Mouse (Mus musculus): ENCODE measurements around the gene Nr1i3. TPM values are rescaled to one million over a fixed set of nuclear protein-coding genes. Genes with fewer than 3 reads are reported as not detected.
A peak's percentile ranks its signal among the peaks of the same experiment; 100 is the strongest.

The Nr1i3 gene
- polyA plus RNA-seq, 1 experiment = 0.80 TPM

DNA sequence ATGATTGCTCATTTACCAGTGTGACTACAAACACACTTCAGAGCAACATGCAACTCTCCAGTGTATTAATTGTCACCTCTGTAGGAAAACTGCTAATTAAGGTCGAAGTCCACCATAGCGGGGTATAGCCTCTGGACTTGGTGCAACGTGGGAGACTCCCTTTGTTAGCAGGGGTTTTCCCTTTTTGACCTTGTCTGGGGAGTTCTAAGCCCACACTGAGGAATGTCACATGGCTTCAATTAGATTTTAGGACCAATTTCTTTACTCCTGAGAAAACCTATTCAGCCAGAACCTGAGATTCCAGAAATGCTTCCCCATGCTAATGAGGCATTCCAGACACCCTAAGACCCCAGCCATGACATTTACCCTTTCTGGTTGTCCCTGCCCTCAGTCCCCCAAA is 16.4 kb downstream of the Nr1i3 start:
- H3K4me1 ChIP-seq (ENCODE audit: control insufficient read depth, insufficient read depth, low read length) = peaks cover 2% of the 10 kb centered on the region; the same call in 1 of the 2 replicates
- 87% methylated on average over 3 of the region's 3 CpGs for WGBS
- TF ChIP-seq POLR2A (IDR thresholded peaks at IDR 0.05; ENCODE audit: borderline replicate concordance, control insufficient read depth, low read depth, low read length) (no peak), CTCF (IDR thresholded peaks at IDR 0.05; ENCODE audit: control insufficient read depth, insufficient read depth, low read length) (no peak)
- H3K4me3 ChIP-seq (replicated peaks; ENCODE audit: control insufficient read depth, low read depth, low read length) = no peak overlapping the region
- no peak overlapping the region for H3K27ac ChIP-seq (ENCODE audit: control insufficient read depth, insufficient read depth, low read depth, low read length, poor library complexity)

DNA sequence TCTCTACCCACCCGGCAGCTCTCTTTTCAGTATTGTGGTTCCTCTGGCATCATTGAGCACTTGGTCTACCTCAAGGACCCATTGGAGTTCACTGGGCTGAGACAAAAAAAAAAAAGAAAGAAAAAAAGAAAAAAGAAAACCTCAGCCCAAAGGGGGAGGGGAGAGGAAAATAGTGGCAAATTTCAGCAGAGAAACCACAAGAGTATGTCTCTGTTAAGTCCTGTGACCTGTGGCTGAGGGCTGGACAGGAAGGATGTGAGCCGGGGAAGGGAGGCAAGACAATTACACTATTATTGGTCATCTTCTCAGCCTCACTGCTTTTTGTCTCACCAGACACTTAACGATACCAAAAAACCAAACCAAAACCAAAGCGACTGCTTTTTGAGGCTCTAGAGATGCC is 18.1 kb downstream of the Nr1i3 start:
- Histone ChIP-seq H3K4me1 (ENCODE audit: control insufficient read depth, insufficient read depth, low read length) (peaks cover 2% of the 10 kb centered on the region; the same call in 1 of the 2 replicates), H3K4me3 (replicated peaks; ENCODE audit: control insufficient read depth, low read depth, low read length) (peak overlapping the region; percentile 69), H3K27ac (ENCODE audit: control insufficient read depth, insufficient read depth, low read depth, low read length, poor library complexity) (peak overlapping the region; percentile 65; the same call in 1 of the 2 replicates)
- WGBS = 2% methylated on average over 4 of the region's 4 CpGs
- TF ChIP-seq CTCF (IDR thresholded peaks at IDR 0.05; ENCODE audit: control insufficient read depth, insufficient read depth, low read length) (no peak), POLR2A (IDR thresholded peaks at IDR 0.05; ENCODE audit: borderline replicate concordance, control insufficient read depth, low read depth, low read length) (0 out of 2 replicates have a peak, but pooled peaks have one; percentile 9)

DNA sequence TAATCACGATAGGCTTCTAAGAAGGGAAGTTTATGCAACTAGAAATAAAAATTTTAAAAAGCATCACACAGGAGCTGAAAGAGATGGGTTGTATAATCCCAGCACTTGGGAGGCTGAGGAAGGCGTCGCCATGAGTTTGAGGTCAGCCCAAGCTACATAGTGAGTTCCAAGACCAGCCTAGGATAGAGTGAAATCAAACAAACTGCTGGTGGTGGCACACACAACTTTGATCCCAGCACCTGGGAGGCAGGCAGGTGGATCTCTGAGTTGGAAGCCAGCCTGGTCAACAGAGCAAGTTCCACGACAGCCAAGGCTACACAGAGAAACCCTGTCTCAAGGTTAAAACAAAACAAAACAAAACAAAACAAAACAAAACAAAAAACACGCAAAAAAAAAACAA is 18.6 kb downstream of the Nr1i3 start:
- peaks cover 2% of the 10 kb centered on the region; the same call in 1 of the 2 replicates for H3K4me1 ChIP-seq (ENCODE audit: control insufficient read depth, insufficient read depth, low read length)
- TF ChIP-seq CTCF (IDR thresholded peaks at IDR 0.05; ENCODE audit: control insufficient read depth, insufficient read depth, low read length) (no peak), POLR2A (IDR thresholded peaks at IDR 0.05; ENCODE audit: borderline replicate concordance, control insufficient read depth, low read depth, low read length) (no peak)
- H3K27ac ChIP-seq (ENCODE audit: control insufficient read depth, insufficient read depth, low read depth, low read length, poor library complexity) = peak overlapping the region; percentile 65; the same call in 1 of the 2 replicates
- WGBS = 48% methylated on average over 5 of the region's 5 CpGs
- H3K4me3 ChIP-seq (replicated peaks; ENCODE audit: control insufficient read depth, low read depth, low read length) = peak overlapping the region; percentile 69

DNA sequence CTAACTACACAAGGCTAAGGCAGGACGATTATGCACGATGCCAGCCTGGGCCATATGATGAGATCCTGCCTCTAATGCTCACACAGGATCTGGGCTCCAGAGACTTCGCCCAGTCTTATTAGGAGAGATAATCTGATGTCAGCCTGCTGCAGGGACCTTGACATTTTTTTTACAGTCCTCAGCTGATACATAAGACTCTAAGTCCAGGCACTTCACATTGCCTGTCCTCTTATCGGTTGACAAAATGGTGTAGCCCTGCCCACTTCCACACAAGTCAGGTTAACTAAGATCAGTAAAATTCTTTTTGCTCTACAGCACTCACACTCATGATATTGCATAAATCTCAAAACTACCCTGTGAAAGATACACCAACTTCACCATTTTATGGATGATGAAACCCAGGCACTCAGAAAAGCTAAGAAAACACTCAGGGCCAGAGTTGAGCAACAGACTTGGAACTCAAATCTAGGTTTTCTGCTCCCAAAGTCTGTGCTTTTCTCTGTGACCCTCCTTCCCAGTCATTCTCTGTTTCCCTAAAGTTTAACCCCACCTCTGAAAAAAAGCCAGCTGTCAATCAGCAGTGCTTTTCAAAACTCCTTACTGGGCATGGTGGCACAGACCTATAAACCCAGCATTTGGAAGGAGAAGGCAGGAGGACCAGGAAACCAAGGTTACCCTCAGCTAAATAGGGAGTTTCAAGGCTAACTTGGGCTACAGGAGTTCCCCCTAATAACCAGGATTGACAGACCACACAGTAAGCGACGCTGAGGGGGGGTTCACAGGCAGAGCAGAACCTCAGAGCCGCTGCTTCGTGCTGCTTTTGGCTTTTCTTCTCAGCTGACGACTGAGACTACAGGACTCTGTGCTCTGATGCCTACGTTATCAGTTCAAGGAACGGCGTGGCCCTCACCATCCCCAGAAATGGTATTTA is 19.3 kb downstream of the Nr1i3 start:
- 32% methylated on average over 12 of the region's 12 CpGs for WGBS
- Histone ChIP-seq H3K27ac (ENCODE audit: control insufficient read depth, insufficient read depth, low read depth, low read length, poor library complexity) (peak overlapping the region; percentile 90), H3K4me1 (ENCODE audit: control insufficient read depth, insufficient read depth, low read length) (peaks cover 2% of the 10 kb centered on the region; the same call in 1 of the 2 replicates), H3K4me3 (replicated peaks; ENCODE audit: control insufficient read depth, low read depth, low read length) (peak overlapping the region; percentile 91)
- TF ChIP-seq POLR2A (IDR thresholded peaks at IDR 0.05; ENCODE audit: borderline replicate concordance, control insufficient read depth, low read depth, low read length) (no peak), CTCF (IDR thresholded peaks at IDR 0.05; ENCODE audit: control insufficient read depth, insufficient read depth, low read length) (no peak)

DNA sequence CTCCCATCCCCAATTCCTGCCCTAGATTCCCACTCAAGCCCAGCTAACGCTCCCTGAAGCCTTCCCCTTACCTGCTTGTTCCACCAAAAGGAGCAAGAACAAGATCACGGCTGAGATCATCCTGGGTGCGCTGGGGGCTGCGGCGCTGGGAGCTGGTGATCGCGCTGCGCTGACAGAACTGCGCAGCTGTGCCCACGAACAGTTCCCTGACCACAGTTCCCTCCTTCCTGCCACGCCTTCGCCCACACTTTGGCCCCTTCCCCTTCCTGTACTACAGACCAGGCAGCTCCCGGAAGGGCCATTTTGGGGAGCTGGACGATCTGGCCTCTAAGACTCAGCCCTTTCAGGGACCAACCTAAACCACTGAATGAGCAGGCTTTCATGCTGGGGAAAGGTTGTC is 20.4 kb downstream of the Nr1i3 start, which contains the start of gene Fcer1g:
TSS of gene Fcer1g (minus strand) at position 240 of the 400 bp plus-strand sequence.
- peak within 1 kb of the TSS; percentile 78 for H3K4me3 ChIP-seq (replicated peaks; ENCODE audit: control insufficient read depth, low read depth, low read length)
- TF ChIP-seq POLR2A (IDR thresholded peaks at IDR 0.05; ENCODE audit: borderline replicate concordance, control insufficient read depth, low read depth, low read length) = peak; percentile 93; the same call in 1 of the 2 replicates
- no peak for TF ChIP-seq CTCF (IDR thresholded peaks at IDR 0.05; ENCODE audit: control insufficient read depth, insufficient read depth, low read length)
- H3K4me1 ChIP-seq (ENCODE audit: control insufficient read depth, insufficient read depth, low read length) = peaks cover 2% of the 10 kb centered on the region; the same call in 1 of the 2 replicates
- peak within 1 kb of the TSS; percentile 90 for H3K27ac ChIP-seq (ENCODE audit: control insufficient read depth, insufficient read depth, low read depth, low read length, poor library complexity)
- 8% methylated on average over 14 of the region's 14 CpGs for WGBS

DNA sequence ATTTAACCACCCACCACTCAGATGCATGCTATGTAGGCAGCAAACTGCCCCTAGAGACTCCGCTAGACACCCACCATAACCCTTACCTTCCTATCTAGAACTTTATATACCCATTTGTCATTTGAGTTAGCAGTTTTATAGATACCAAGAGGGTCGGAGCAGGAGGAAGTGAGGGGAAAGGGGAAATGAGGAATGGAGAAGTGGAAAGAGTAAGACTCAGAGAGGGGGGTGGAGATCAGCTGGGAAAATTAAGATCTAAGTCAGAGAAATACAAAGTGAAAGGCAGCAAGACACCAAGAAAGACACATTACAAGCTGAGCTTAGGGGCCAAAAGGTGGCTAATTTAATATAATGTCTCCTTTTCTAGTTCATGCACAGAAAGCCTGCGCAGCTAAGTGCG is 20.8 kb downstream of the Nr1i3 start:
- 65% methylated on average over 4 of the region's 4 CpGs for WGBS
- H3K4me1 ChIP-seq (ENCODE audit: control insufficient read depth, insufficient read depth, low read length) = peaks cover 2% of the 10 kb centered on the region; the same call in 1 of the 2 replicates

DNA sequence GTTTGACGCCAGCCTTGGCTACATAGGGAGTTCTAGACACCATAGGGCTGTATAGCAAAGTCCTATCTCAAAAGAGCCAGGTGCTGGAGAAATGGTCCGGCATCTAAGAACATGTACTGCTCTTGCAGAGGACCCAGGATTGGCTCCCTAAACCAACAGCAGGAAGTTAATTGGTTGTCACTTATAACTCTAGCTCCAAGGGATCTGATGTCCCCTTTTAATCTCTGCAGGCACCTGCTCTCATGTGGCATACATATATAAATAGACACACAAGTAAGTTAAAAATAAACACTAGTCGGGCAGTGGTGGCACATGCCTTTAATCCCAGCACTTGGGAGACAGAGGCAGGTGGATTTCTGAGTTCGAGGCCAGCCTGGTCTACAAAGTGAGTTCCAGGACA is 22.0 kb downstream of the Nr1i3 start:
- H3K4me1 ChIP-seq (ENCODE audit: control insufficient read depth, insufficient read depth, low read length) = peaks cover 2% of the 10 kb centered on the region; the same call in 1 of the 2 replicates
- WGBS = 77% methylated on average over 4 of the region's 4 CpGs
- no peak for TF ChIP-seq POLR2A (IDR thresholded peaks at IDR 0.05; ENCODE audit: borderline replicate concordance, control insufficient read depth, low read depth, low read length)
- TF ChIP-seq CTCF (IDR thresholded peaks at IDR 0.05; ENCODE audit: control insufficient read depth, insufficient read depth, low read length) = no peak
- H3K27ac ChIP-seq (ENCODE audit: control insufficient read depth, insufficient read depth, low read depth, low read length, poor library complexity) = no peak overlapping the region
- H3K4me3 ChIP-seq (replicated peaks; ENCODE audit: control insufficient read depth, low read depth, low read length) = no peak overlapping the region

More for the DNA sequence above, 20.8 kb downstream of the Nr1i3 start:
- Histone ChIP-seq H3K27ac (ENCODE audit: control insufficient read depth, insufficient read depth, low read depth, low read length, poor library complexity) (peak overlapping the region; percentile 90), H3K4me3 (replicated peaks; ENCODE audit: control insufficient read depth, low read depth, low read length) (peak overlapping the region; percentile 78)
- no peak for TF ChIP-seq CTCF (IDR thresholded peaks at IDR 0.05; ENCODE audit: control insufficient read depth, insufficient read depth, low read length)
- TF ChIP-seq POLR2A (IDR thresholded peaks at IDR 0.05; ENCODE audit: borderline replicate concordance, control insufficient read depth, low read depth, low read length) = no peak

DNA sequence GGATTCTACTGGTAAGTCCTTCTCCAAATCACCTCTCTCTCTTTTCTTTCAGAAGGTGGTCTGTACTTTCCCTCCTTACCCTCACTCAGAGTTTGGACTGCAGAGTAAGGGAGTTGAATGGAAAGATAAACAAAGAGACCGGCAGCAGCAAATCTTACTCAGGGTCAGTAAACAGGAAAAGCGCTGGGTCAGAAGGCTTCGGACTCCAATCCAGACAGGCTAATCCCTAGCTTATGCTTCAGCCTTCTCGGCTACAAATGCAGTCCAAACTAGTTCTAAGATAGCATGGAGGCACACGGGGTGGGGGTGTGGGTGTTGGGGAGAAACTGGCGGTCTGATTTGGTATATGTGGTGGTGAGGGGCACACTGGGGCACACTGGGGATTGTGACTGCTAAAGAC is 23.7 kb downstream of the Nr1i3 start:
- H3K4me1 ChIP-seq (ENCODE audit: control insufficient read depth, insufficient read depth, low read length) = peaks cover 2% of the 10 kb centered on the region; the same call in 1 of the 2 replicates
- H3K27ac ChIP-seq (ENCODE audit: control insufficient read depth, insufficient read depth, low read depth, low read length, poor library complexity) = no peak overlapping the region
- TF ChIP-seq CTCF (IDR thresholded peaks at IDR 0.05; ENCODE audit: control insufficient read depth, insufficient read depth, low read length) (no peak), POLR2A (IDR thresholded peaks at IDR 0.05; ENCODE audit: borderline replicate concordance, control insufficient read depth, low read depth, low read length) (no peak)
- 94% methylated on average over 6 of the region's 6 CpGs for WGBS
- no peak overlapping the region for H3K4me3 ChIP-seq (replicated peaks; ENCODE audit: control insufficient read depth, low read depth, low read length)

All from bone marrow, adult 2 months (tissue).